Mouse (Mus musculus) telencephalon, adult 2 months (tissue): ENCODE results near the gene Ldhc.

ENCODE experiments used
- DNase-seq: peaks from one replicate; pipeline ENCODE4 v3.0.0-alpha.2; 2011; ENCODE audit warnings: low read depth, low spot score

Ldhc gene

DNA sequence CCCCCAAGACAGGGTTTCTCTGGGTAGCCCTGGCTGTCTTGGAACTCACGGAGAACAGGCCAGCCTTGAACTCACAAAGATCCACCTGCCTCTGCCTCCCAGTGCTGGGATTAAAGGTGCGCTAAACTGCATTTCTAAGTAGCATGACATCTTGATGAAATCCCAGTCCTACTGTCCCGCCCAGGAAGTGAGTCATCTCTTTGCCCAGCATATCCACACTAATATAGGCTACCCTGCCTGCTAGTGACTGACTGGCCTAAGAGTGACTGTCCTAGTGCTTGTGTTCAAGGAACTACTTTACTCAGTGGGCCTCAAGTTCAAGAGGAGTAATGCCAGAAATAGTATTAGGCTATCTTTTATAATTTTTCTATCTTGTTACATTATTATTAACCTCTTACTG lies 55.4 kb downstream of the Ldhc start:
- no peak for DNase-seq

DNA sequence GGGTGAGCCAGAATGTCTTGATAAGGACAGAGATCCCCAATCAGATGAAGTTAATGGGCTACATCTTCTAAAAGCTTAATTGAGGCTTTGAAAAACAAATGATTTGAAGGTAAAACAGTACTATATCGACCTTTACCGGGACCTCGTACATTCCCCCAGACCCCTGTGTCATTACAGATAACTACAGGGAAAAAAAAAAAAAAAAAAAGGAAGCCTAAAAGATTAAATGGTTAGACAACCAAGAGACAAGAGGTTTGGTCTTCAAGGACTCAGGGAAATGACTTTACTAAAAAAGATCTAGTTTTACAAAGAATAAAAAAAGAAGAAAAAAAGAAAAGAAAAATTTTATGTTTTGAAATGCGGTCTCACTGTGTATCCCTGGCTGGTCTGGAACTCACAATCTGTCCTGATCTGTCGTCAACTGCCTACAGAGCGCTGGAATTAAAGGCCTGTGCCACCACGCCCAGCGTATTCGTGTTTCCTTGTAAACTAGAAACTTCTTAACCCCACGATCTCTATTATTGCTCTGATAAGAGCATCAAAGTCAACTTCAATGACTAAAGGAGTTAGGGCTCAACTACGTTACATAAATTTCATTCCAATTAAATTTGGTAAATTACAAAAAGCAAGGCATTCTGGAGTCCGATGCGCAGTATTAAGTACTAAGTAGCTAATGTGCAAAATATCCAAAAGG lies 57.8 kb downstream of the Ldhc start:
- no peak for DNase-seq

DNA sequence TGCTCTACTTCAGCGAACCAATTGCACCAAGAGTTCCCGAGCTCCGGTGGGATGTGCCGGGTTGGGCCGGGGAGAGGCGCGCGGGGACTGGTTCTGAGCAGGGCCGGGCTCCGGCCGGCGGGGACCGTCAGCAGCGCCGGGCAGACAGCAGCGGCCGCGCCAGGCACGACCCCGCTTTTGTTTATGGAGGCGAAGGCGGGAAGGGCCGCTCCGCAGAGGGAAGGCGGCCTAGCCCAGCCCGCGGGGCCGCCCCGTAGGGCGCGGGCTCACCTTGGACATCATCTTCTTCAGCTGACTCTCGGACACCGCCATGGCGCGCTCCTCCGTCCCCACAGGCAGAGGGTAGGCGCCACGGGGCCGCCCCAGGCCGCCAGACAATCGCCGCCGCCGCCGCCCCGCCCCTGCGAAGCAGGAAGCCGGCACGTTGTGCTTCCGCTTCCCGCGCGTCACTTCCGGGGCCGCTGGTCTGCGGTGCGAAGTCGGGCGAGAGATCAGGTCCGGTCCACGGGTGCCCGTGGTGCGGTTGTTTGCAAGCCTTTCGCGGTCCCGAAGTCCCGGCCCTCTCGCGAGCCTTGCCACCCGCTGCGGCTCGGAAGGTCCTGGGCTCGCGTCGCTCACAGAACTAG lies 58.7 kb downstream of the Ldhc start, which contains the start of gene Tsg101:
Gene Tsg101, minus strand, starts transcription at position 419 of the 626 bp plus-strand sequence.
- DNase-seq, result peak; percentile 74

DNA sequence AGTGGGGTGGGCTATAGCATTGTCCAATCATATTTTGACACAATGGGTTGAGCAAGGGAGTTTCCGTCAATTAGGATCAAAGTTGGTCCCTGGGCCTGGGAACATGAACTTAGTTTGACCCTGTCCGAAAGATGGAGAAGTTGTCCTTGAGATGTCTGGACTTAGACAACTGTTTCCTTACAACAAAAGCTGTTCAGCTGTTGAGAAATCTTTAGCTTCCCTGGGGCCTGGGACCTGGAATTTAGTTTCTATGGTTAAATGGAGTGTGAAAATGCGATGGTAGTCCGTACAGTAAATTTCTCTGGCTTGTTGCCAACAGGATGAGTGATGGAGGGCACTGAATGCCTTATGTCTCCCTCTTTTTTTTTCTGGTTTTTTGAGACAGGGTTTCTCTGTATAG lies 61.1 kb downstream of the Ldhc start:
- DNase-seq, result no peak
